Mouse (Mus musculus): ENCODE data around the gene Etv6. TPM values are rescaled to one million over a fixed set of nuclear protein-coding genes. Genes with fewer than 3 reads are reported as not detected.

Etv6 gene
- total and polyA plus RNA-seq, 3 experiments: 10.4 to 58.9 (median 28.9) TPM

DNA sequence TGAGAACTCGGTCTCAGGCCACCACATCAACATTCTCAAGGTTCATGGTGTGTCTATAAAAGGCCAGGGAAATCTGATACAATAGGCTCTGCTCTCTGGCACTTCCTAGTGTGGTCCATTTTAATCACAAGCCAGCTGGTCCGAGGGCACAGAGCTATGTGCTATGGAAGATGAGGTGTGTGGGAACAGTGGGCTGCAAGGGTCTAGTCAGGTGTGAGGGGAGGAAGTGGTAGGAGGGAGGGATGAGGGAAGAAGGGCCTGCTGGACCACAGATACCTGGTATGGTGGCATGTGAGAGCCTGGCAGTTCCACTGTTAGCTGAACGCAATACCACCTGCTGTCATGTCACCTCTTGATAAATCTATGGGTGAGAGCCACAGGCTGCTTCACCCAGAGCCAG lies 4.8 kb downstream of the Etv6 start:
- H3K27me3 ChIP-seq (ENCODE audit: insufficient read depth, low read length): no peaks in the 10 kb centered on the region
- ATAC-seq (ENCODE audit: extremely low read depth, insufficient number of reproducible peaks, low FRiP score, poor library complexity, severe bottlenecking): no peak
- no peak for DNase-seq (ENCODE audit: low spot score)
- no peaks in the 10 kb centered on the region for H3K9me3 ChIP-seq (replicated peaks)
- TF ChIP-seq POLR2AphosphoS5 (IDR thresholded peaks at IDR 0.05; ENCODE audit: insufficient replicate concordance, low read depth, low read length) (no peak), CTCF (IDR thresholded peaks at IDR 0.05; ENCODE audit: low read depth, low read length) (no peak), GATA1 (IDR thresholded peaks at IDR 0.05; ENCODE audit: borderline replicate concordance, low read length) (no peak), GATA2 (IDR thresholded peaks at IDR 0.05; ENCODE audit: borderline replicate concordance, low read depth, low read length) (no peak), TAL1 (conservative IDR thresholded peaks at IDR 0.05; ENCODE audit: low read depth, low read length) (no peak)
- peaks cover 47% of the 10 kb centered on the region for H3K4me1 ChIP-seq (ENCODE audit: insufficient read depth, low read depth, low read length)
- peaks cover 59% of the 10 kb centered on the region for H3K36me3 ChIP-seq (replicated peaks)
- H3K4me3 ChIP-seq (ENCODE audit: low read depth, low read length): no peak overlapping the region

DNA sequence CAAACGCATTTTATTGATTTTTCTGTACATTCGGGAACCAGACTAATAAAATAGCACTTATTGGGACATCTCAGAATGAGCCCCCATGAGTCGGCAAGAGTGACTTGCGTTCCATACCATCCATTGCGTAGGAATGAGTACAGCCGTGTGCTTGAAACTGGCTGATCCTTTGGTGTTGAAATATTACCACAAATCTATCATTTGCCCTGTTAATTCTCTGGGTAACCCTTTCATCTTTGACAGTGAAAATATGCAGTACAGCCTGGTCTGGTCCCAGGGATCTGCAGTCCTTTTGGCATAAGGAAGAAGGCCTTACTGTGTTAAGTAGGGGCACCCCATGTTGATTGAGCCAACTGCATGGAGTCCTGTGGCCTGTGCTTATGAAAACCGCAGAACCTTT lies 5.8 kb downstream of the Etv6 start:
- ATAC-seq (ENCODE audit: extremely low read depth, insufficient number of reproducible peaks, low FRiP score, poor library complexity, severe bottlenecking) (no peak), DNase-seq (ENCODE audit: low spot score) (no peak)
- Histone ChIP-seq H3K27me3 (ENCODE audit: insufficient read depth, low read length) (no peaks in the 10 kb centered on the region), H3K4me1 (ENCODE audit: insufficient read depth, low read depth, low read length) (peaks cover 56% of the 10 kb centered on the region), H3K36me3 (replicated peaks) (peaks cover 61% of the 10 kb centered on the region), H3K9me3 (replicated peaks) (no peaks in the 10 kb centered on the region), H3K4me3 (ENCODE audit: low read depth, low read length) (no peak overlapping the region)
- no peak for TF ChIP-seq CTCF (IDR thresholded peaks at IDR 0.05; ENCODE audit: low read depth, low read length)
- no peak for TF ChIP-seq GATA1 (IDR thresholded peaks at IDR 0.05; ENCODE audit: borderline replicate concordance, low read length)
- no peak for TF ChIP-seq POLR2AphosphoS5 (IDR thresholded peaks at IDR 0.05; ENCODE audit: insufficient replicate concordance, low read depth, low read length)
- no peak for TF ChIP-seq TAL1 (conservative IDR thresholded peaks at IDR 0.05; ENCODE audit: low read depth, low read length)
- no peak for TF ChIP-seq GATA2 (IDR thresholded peaks at IDR 0.05; ENCODE audit: borderline replicate concordance, low read depth, low read length)

GRCm38 (mm10) chr6:134041916-134042315 lies 6.4 kb downstream of the Etv6 start:
- no peak for DNase-seq (ENCODE audit: low spot score)
- H3K4me1 ChIP-seq (ENCODE audit: insufficient read depth, low read depth, low read length): peaks cover 54% of the 10 kb centered on the region
- ATAC-seq (ENCODE audit: extremely low read depth, insufficient number of reproducible peaks, low FRiP score, poor library complexity, severe bottlenecking): no peak
- no peaks in the 10 kb centered on the region for H3K27me3 ChIP-seq (ENCODE audit: insufficient read depth, low read length)
- peaks cover 67% of the 10 kb centered on the region for H3K36me3 ChIP-seq (replicated peaks)
- H3K4me3 ChIP-seq (ENCODE audit: low read depth, low read length): no peak overlapping the region
- no peak for TF ChIP-seq TAL1 (conservative IDR thresholded peaks at IDR 0.05; ENCODE audit: low read depth, low read length)
- TF ChIP-seq GATA2 (IDR thresholded peaks at IDR 0.05; ENCODE audit: borderline replicate concordance, low read depth, low read length): no peak
- TF ChIP-seq GATA1 (IDR thresholded peaks at IDR 0.05; ENCODE audit: borderline replicate concordance, low read length): no peak
- TF ChIP-seq CTCF (IDR thresholded peaks at IDR 0.05; ENCODE audit: low read depth, low read length): no peak
- TF ChIP-seq POLR2AphosphoS5 (IDR thresholded peaks at IDR 0.05; ENCODE audit: insufficient replicate concordance, low read depth, low read length): no peak
- no peaks in the 10 kb centered on the region for H3K9me3 ChIP-seq (replicated peaks)

DNA sequence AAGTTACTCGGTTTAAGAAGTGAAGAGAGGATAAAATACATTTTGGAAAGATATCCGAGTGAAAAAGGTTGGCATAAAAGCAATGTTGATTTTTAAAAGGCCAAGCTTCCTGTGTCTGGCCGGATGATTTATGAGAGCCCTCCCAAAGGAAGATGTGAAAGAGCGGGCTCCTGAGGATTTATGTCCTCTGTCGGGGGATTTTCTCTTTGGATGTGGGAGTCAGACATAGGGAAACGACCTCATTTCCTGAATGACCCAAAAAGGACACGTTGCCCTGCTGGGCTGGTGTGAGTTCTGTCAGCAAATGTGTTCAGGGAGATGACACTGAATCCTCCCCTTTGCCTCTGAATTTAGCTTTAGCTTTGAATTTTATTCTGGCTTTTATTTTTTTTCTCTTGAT lies 8.0 kb downstream of the Etv6 start:
- H3K4me1 ChIP-seq (ENCODE audit: insufficient read depth, low read depth, low read length): peaks cover 56% of the 10 kb centered on the region
- no peak for DNase-seq (ENCODE audit: low spot score)

DNA sequence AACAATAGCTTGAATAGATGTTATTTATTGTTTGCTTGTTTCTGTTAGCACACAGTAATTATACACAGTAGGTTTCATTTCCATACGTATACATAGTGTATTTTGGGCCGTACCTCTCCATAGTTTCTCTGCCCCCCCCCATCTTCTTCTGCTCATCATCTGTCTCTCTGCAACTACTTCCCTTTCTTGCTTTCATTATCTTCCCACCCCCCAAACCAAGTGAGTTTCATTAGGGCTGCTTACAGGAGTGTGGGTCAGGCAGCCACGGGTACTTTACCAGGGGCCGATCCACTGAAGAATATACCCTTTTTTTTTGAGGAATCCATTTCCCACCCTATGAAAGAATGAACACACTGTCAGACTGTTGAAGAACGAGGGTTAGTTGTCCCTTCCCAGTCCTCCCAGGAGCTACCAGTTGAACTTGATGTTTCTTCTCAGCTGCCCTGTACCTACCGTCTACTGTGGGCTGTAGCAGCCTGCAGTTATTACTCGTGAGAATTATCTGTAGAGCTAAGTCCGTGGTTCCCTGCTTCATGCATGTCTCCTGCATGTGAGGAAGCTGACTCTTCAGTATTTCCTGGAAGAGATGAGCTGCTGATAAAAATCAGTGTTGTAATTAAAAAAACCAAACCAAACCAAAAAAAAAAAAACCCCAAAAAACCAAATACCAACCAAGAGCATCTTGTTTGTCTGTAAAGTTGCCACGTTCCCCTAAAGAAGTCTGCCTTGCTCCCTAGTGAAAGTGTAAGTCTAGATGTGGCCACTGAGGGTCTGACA lies 9.8 kb downstream of the Etv6 start:
- H3K4me3 ChIP-seq (ENCODE audit: low read depth, low read length): peak overlapping the region; percentile 6; the same call in 1 of the 2 replicates
- H3K36me3 ChIP-seq (replicated peaks): peaks cover 67% of the 10 kb centered on the region
- peaks cover 57% of the 10 kb centered on the region for H3K4me1 ChIP-seq (ENCODE audit: insufficient read depth, low read depth, low read length)
- DNase-seq (ENCODE audit: low spot score): peak; percentile 36
- H3K9me3 ChIP-seq (replicated peaks): no peaks in the 10 kb centered on the region
- H3K27me3 ChIP-seq (ENCODE audit: insufficient read depth, low read length): no peaks in the 10 kb centered on the region
- TF ChIP-seq GATA2 (IDR thresholded peaks at IDR 0.05; ENCODE audit: borderline replicate concordance, low read depth, low read length) (no peak), POLR2AphosphoS5 (IDR thresholded peaks at IDR 0.05; ENCODE audit: insufficient replicate concordance, low read depth, low read length) (no peak), TAL1 (conservative IDR thresholded peaks at IDR 0.05; ENCODE audit: low read depth, low read length) (no peak), CTCF (IDR thresholded peaks at IDR 0.05; ENCODE audit: low read depth, low read length) (no peak), GATA1 (IDR thresholded peaks at IDR 0.05; ENCODE audit: borderline replicate concordance, low read length) (no peak)
- ATAC-seq (ENCODE audit: extremely low read depth, insufficient number of reproducible peaks, low FRiP score, poor library complexity, severe bottlenecking): peak; percentile 58; the same call in 1 of the 2 replicates

More for the DNA sequence above, 8.0 kb downstream of the Etv6 start:
- Histone ChIP-seq H3K36me3 (replicated peaks) (peaks cover 69% of the 10 kb centered on the region), H3K9me3 (replicated peaks) (no peaks in the 10 kb centered on the region), H3K27me3 (ENCODE audit: insufficient read depth, low read length) (no peaks in the 10 kb centered on the region), H3K4me3 (ENCODE audit: low read depth, low read length) (no peak overlapping the region)
- TF ChIP-seq POLR2AphosphoS5 (IDR thresholded peaks at IDR 0.05; ENCODE audit: insufficient replicate concordance, low read depth, low read length) (no peak), GATA2 (IDR thresholded peaks at IDR 0.05; ENCODE audit: borderline replicate concordance, low read depth, low read length) (no peak), GATA1 (IDR thresholded peaks at IDR 0.05; ENCODE audit: borderline replicate concordance, low read length) (no peak), TAL1 (conservative IDR thresholded peaks at IDR 0.05; ENCODE audit: low read depth, low read length) (no peak), CTCF (IDR thresholded peaks at IDR 0.05; ENCODE audit: low read depth, low read length) (no peak)
- ATAC-seq (ENCODE audit: extremely low read depth, insufficient number of reproducible peaks, low FRiP score, poor library complexity, severe bottlenecking): no peak

GRCm38 (mm10) chr6:134046136-134046535 lies 10.6 kb downstream of the Etv6 start:
- Histone ChIP-seq H3K9me3 (replicated peaks) (no peaks in the 10 kb centered on the region), H3K27me3 (ENCODE audit: insufficient read depth, low read length) (no peaks in the 10 kb centered on the region), H3K4me1 (ENCODE audit: insufficient read depth, low read depth, low read length) (peaks cover 51% of the 10 kb centered on the region), H3K36me3 (replicated peaks) (peaks cover 66% of the 10 kb centered on the region), H3K4me3 (ENCODE audit: low read depth, low read length) (no peak overlapping the region)
- DNase-seq (ENCODE audit: low spot score): no peak
- TF ChIP-seq CTCF (IDR thresholded peaks at IDR 0.05; ENCODE audit: low read depth, low read length) (no peak), POLR2AphosphoS5 (IDR thresholded peaks at IDR 0.05; ENCODE audit: insufficient replicate concordance, low read depth, low read length) (no peak), GATA1 (IDR thresholded peaks at IDR 0.05; ENCODE audit: borderline replicate concordance, low read length) (no peak), GATA2 (IDR thresholded peaks at IDR 0.05; ENCODE audit: borderline replicate concordance, low read depth, low read length) (no peak), TAL1 (conservative IDR thresholded peaks at IDR 0.05; ENCODE audit: low read depth, low read length) (no peak)
- no peak for ATAC-seq (ENCODE audit: extremely low read depth, insufficient number of reproducible peaks, low FRiP score, poor library complexity, severe bottlenecking)

Measured in G1E (cell line).